Mouse (Mus musculus): ENCODE results near the gene Cntrob.

DNA sequence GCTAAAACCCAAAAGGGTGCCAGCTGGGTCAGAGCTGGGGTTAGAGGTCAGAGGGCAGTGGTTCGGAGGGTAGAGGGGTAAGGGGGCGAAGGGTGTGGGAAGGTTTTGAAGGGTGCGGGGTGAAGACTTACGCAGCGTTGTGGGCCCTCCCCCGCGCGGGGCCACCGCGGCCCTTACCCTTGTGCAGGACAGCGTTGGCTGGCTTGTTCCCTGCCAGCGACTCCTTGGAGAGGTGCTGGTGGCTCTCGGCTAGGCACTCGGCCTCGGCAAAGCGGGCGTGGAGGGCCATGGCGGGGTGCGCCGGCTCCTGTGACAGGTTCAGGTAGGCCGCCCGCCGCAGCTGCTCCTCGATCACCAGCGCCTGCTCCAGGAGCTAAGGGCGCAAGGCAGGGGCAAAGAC is 22.9 kb upstream of the Cntrob start:
- no peak for TF ChIP-seq CTCF (IDR thresholded peaks at IDR 0.05; ENCODE audit: control insufficient read depth, insufficient read depth, low read length)
- TF ChIP-seq POLR2A (IDR thresholded peaks at IDR 0.05; ENCODE audit: borderline replicate concordance, control insufficient read depth, low read depth, low read length): no peak
